Mouse (Mus musculus) monocyte, adult 5-6 weeks (primary cell): ENCODE results near the gene Areg. TPM values are rescaled to one million over a fixed set of nuclear protein-coding genes. Genes with fewer than 3 reads are reported as not detected.

Source experiments
- ATAC-seq: fragments of 153-309, 156-312 bp; replicated peaks from 2 replicates; pipeline ENCODE4 v1.8.0; 2017; ENCODE audit warnings: mild to moderate bottlenecking; ENCODE audit not compliant: low TSS enrichment, insufficient number of reproducible peaks, severe bottlenecking, poor library complexity, low FRiP score
- total RNA-seq: library from RNA; stranded (forward); fragments of 200-1000, 200-491, 200-594 nt; gene quantifications from 3 replicates; pipeline ENCODE4 v1.2.3, GENCODE M21; 2017

Gene Areg
- total RNA-seq: 0.39 to 2.0 TPM (median 1.4 TPM) in 3 replicates

DNA sequence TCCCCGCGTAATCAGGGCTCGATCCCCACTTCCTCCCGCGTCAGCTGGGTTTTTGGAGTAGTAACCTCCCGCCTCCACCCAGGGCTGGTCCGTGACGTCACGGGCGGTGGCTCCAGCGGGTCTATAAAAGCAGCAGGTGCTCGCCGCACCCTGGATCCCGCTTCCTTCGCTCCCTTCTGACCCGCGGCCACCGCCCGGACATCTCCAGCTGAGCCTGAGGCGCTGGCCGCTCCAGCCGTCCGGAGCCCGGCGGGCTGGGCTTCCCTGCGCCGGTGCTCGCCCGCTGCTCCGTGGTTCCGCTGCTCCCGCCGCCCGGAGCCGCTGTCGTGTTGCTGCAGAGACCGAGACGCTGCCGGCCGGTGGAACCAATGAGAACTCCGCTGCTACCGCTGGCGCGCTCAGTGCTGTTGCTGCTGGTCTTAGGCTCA lies at the start of gene Areg:
Gene Areg, plus strand, starts transcription at position 154 of the 428 bp plus-strand sequence.
- ATAC-seq: no peak

DNA sequence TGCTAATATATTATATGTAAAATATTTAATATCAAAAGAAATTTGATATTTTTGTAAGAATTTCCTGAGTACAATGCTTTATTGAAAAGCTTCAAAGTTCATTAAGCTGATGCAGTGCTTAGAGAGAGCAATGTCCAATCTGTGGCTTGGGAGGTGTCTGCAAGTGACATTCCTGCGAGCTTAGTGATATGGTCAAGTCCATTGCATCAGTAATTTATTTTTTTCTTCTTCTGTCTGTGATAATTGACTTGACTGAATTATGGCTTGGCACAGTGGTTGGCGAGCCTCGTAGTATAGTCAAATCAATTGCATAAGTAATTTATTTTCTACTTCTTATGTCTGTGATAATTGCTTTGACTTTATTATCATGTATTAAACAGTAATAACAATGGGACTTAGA lies 49.1 kb upstream of the Areg start:
- ATAC-seq: no peak

DNA sequence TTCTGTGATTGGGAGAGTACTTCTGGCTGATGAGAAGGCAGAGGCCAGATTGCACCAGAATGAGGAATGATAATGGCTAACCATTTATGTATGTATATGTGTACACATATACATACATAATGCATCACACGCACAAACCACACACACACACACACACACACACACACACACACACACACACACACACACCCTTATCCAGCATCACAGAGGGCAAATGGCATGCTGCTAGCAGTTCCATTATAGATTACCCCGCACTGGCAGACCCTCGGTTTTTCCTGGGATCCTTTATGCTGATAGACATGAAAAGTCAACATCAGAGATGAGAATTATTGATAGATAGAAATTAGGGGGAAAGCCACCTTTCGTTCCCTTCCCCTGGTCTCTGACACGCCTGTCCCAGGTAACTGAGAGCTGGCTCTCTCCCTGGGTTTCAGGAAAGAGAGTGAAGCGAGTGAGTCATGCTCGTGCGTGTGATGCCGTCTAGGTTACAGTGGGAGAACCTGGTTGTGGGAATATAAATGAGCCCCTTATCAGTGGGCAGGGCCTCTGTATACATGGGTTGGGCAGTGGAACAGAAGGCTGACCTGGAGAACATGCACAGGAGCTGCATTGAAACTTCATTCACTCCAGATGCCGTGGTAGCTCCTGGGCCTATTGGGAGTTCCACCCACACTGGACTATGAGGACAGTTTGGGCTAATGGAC lies 41.3 kb upstream of the Areg start:
- no peak for ATAC-seq

DNA sequence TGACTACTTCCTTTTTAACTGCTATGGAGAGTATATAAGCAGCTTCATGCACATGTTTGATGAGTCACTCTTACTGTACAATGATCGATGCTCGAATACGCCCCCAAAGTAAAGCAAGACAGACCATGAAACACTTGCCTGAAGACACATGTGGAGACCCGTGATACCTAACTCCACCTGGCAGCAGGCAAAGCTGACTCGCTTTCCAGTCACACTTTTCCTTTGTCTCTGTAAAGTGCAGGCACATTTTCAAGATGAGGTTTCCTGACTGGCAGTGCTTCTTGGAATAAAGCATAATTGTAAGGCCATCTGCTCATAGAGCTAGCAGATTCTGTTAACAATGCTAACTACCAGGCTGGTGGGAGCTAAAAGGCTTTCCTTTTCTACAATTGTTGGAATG lies 37.7 kb upstream of the Areg start:
- no peak for ATAC-seq

DNA sequence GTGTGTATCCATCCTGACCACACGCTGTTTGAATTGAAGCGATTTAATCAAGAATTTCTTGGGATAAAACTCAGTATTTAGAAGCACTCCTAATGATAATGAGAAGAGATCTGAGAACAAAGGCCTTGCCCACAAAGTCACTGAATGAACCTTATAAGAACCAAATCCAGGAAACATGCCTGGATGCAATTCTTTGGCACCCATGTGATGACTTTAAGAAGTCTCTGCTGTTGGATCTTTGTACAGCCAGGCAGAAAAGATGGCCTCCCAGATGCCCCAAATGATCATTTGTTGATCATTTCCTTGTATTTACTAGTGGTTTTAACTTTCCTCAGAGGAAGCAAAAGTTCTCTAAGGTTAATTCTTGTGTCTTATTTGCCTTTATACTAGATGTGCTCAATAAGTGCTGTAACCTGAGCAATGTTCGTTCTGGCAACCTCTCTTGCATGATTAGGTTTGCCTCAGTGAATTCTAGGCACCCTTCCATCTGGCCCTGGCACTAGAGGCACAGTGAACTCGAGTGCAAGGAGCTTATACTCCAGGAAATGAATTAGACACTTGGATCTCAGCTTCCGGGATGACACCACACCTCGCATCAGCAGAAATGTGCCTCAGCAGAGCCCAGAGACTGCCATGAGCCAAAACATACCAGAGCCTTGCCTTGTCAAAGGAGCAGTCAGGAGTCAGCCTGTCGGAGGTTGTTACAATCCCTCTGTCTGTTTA lies 35.3 kb upstream of the Areg start:
- ATAC-seq: no peak

DNA sequence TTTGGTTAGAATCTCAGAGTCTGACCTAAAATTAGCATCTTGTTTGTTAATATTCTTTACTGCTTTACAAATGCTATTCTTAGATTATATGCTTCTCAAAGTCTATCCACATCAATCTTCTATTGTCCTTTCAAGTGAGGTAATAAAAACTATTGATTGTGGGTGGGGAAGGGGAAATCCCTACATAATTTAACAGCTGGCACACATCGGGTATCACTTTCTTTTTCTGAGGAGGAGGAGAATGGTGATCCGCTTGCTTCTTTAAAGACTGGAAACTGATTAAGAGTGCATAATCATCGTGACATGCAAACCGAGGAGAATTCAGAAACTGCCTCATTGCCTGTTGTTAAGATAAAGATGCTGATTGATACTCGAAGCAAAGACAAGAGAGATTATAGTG lies 33.2 kb upstream of the Areg start:
- ATAC-seq: no peak

DNA sequence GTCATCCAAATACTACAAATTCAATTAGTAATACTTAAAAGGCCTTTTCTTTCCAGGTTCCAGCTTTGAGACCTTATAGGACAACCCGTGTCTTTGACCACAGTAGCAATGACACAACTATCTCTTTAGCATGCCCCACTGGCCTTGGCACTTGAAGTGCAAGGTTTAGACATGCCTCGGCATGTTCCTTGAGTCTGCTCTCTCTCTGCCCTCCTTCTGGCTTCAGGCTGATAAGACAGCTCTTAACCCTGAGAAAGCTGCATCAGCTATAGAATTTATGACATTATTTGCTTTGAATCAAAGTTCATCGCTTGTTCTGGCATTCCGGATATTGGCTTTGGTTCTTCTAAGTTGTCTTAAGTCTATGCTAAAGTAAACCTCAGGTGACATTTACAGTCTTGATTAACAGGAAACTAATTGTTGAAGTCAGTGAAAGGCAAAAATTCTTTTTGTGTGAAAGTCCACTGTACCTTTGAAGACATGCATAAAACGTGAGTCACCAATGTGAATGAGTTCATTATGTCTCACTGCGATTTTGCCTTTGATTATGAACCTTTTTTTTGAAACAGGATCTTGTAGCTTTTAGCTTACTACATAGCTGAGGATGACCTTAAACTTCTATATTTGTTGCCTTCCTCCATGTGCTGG lies 29.3 kb upstream of the Areg start:
- no peak for ATAC-seq

DNA sequence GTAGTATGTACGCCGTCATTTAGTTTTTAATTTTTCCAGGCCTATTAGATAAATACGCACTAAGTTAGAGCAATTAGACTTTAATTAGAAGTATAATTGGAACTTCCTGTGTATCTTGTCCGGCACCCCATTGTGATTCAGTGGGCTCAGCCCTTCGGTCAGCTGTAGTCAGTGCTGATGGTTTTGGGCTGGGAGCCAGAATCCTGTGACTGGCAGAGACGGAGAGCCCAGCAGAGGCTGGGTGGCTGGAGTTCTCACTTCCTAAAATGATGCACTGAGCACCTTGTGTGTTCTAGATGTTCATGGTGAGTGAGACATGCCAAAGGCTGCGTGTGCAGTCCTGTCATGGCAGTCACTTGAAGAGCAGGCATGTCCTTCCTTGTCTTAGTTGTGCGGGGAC lies 28.4 kb upstream of the Areg start:
- ATAC-seq: no peak

DNA sequence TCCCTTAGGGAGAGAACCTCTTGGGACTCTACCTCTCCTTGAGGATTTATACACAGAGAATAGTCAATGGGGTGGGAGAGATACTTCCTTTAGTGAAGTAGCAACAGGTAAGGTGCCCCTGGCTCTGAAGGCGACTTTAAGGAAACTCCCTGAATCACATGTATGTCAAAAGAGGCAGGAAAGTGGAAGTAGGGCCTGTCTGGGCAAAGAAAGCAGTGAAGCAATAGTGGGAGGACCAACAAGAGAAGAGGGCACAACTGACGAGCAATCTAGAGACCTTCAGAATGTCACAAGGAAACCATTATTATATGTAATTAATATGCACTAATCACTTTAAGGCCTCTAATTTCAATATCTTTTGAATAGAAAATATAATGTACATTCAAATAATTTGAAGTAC lies 25.4 kb upstream of the Areg start:
- ATAC-seq: no peak

DNA sequence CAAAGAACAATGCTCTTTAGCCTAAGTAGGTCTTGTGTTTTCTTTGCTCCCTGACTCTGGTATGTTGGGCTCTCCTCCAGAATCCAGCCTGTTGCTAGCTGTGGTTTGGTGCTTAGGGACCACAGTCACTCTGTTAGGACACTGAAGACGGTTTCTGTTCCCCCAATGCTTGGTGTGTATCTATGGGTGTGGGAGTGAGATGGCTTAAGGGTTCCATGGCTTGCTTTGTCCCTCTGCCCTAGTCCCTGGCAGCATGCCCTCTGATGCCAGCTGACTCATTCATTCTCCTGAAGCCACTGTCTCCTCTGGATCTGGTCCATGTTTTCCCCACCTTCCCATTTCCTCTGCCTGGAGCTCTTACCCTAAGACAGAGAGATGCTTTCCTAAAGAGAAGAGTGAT lies 24.8 kb upstream of the Areg start:
- ATAC-seq: no peak

DNA sequence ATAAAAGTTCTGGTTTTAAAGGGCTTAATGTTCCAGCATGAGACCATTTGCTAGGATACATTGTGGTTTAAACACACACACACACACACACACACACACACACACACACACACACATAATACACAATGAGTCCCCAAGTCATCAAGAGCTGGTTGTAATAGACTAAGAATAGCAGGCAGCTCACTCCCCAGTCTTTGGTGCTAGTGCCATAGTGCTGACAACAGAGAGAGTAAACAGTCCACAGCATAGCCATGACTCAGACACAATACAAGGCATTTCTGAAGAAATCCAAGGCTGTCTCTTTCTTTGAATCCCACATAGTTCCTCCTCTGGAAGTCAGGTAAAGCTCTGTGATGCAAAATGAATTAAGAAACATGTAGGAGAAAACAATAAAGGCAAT lies 20.8 kb upstream of the Areg start:
- no peak for ATAC-seq

DNA sequence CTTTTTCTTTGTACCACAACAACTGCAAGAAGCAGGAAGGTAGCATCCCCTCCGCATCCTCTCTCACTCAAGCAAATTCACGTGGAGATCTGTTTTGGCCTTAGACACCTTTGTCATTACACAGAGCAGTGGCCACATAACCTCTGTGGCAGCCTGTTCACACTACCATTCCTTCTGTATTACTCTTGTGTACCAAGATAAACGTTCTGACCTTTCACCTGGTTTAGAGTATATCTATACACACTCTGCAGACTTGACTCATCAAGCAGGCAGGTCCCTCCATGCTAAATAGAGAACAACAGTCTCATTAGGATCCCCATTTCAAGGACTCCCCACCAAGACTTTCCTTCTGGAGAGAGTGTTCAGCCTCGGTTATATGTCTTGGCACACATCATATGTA lies 16.0 kb upstream of the Areg start:
- ATAC-seq: no peak

DNA sequence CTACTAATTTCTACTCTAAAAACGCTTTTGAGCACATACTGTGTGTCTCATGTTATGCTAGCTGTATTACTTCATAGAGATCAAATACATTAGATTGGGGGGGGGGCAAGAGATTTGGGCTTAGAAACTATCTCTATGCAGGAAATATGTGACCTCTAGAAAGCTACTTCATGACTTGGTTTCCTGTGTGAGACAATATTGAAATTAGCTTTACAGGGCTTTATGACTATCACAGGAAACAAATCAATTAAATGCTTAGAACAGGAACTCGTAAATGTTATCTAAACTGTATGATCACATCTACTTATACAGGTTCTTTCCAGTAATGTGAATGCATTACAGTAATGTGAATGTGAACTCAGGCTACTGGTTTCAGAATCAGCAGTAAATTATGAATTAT lies 15.3 kb upstream of the Areg start:
- ATAC-seq: no peak

DNA sequence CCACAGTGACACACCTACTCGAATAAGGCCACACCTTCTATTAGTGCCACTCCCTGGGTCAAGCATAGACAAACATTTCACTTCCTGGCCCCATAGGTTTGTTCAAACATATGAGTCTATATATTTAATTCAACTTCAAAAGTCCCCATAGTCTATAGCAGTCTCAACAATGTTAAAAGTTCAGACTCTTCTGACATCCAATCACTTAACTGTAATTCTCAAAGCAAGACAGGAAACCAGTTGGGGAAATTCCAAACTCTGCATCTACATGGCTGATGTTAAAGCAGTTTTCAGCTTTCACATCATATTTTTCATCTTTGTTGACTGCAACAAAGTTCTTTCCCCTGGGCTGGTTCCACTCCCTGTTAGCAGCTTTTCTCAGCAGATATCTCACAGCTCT lies 12.8 kb upstream of the Areg start:
- ATAC-seq: no peak

DNA sequence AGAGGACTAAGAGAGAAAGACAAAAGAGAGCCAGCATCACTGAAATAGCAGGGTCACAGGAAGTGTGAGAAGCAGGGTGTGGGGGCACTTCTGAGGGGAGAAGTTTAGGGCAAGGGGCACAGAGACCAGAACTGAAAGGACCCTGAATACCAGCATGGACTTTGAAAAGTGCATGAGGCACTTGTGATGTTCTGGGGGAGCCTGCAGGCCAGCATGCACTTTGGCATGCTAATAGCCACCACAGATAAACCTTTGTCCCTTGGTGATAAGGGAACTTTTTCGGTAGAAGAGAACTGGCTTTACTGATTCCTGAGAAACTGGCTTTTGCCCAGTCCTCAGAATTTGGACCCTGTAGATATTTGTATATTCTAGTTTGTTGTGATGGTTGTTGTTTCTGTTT lies 4.4 kb upstream of the Areg start:
- no peak for ATAC-seq

DNA sequence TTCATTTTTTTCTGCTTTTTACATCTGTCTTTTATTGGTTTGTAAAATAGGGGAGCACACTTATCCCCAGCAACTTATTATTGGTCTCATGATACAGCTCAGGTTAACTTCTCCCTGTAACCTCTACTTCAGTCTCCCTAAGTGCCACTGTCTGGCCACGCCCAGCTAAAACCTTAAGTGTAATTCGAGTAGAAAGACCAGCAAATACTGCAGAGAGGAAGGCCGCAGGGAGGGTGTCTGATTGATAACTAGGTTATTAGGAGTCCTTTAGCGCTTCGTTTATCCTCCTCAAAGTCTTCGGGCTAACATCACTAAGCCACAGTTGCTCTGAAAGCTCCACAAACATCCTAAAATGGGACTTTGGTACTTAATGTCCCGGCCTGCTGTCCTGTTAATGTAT lies 429 bp upstream of the Areg start:
- ATAC-seq: no peak

DNA sequence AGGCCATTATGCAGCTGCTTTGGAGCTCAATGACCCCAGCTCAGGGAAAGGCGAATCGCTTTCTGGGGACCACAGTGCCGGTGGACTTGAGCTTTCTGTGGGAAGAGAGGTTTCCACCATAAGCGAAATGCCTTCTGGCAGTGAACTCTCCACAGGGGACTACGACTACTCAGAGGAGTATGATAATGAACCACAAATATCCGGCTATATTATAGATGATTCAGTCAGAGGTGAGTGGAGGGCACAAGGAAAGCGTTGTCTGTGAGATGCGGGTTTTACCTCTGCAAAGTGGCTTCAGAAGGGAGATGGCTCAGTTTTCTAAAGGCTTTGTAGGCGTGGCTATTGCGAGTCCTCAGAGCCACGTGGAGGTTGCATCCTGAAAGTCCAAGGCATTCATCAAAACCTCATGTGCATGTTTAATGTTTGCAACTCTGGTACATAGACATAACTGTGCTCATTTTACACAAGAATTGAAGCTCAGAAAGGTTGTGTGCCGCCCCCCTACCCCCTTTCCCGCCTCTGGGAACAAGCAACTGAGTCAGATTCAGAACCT lies 1.6 kb downstream of the Areg start:
- ATAC-seq: no peak

DNA sequence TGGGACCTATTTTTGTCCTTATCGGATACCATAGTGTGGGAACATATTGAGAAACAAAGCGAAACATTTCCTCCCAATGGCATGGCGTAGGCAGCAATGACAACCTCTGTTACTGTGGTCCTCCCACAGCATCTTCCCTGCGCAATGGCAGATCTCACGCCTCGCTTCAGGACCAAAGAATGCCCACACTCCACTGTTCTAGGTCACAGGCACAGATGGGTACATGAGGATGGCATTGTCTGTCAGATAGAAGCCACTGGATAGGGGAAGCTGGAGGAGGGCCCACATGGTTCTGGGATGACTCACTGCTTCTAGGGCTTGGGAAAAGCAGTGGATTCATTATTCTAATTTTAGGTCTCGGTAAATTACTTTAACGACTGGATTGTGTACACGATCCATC lies 5.6 kb downstream of the Areg start:
- no peak for ATAC-seq

DNA sequence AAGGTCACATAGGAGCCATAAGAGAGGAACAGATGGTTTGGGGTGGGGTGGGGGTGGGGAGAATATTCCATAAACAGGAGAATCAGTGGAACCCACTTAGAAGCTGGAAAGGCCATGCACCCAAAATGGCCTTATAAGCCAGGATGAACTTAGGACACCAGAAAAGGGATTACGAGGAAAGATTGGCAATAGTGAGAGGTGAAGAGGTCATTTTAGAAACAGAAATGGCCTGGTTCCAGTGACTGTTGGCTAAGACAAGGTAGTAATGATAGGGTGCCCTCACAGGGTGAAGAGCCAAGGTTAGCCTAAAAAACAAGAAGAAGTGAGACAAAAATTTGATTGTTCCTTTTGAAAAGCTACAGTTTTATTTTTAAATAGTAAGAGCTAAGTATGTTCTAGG lies 7.6 kb downstream of the Areg start:
- ATAC-seq: no peak

DNA sequence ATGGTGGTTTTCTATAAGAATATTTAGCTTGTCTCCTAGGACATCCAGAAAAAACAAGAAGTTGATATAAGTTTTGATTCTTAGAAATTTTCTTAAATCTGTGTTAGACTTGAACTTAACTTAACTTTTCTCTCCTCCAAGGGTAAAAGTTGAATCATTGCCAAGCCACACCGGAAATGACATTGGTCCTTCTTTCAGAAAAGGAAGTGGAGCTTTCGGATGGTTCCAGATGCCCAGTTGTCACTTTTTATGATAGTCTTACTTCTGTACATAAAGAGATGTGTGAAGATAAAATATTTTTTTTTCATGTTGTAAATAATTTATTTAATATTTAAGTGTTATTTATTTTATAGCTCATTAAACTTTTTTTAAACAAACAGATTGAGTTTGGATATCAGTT lies 8.7 kb downstream of the Areg start:
- ATAC-seq: no peak
